Mouse (Mus musculus) liver, embryonic 14.5 days (tissue): ENCODE results near the gene Unk.
"Not testable (repeated sequence)": the region's sequence is repeated elsewhere in the genome, so short reads cannot be mapped to it uniquely, and the experiment has no call there.

Experiments
- CTCF ChIP-seq: IDR thresholded peaks from 2 replicates; pipeline ENCODE4 v1.5.1; 2016; ENCODE audit warnings: antibody characterized with exemption, low read depth, control low read depth
- EP300 ChIP-seq: IDR thresholded peaks from 2 replicates; pipeline ENCODE4 v1.6.1; 2016; ENCODE audit warnings: antibody characterized with exemption, low read depth

GRCm38 (mm10) chr11:116018867-116019266 lies 11.3 kb upstream of the Unk start:
- not testable (repeated sequence) for TF ChIP-seq EP300, CTCF
